Mouse (Mus musculus) lung, postnatal 0 days (tissue): ENCODE measurements around the gene Pomt1. TPM values are rescaled to one million over a fixed set of nuclear protein-coding genes. Genes with fewer than 3 reads are reported as not detected.

Experiments
- ATAC-seq: fragments of 200-750 bp; cut with Nextera tagmentation; 2 replicates; pipeline ENCODE4 v1.8.0; 2017; ENCODE audit warnings: moderate library complexity
- DNase-seq: peaks from one replicate; pipeline ENCODE4 v3.0.0-alpha.2; 2016; ENCODE audit warnings: low spot score
- H3K27ac ChIP-seq: fragments of 300-500 bp; sonication (generic); 2 replicates; pipeline ENCODE4 v1.5.1; 2014; ENCODE audit warnings: antibody characterized with exemption, mild to moderate bottlenecking, low read length, mixed read lengths
- H3K27me3 ChIP-seq: fragments of 300-500 bp; sonication (generic); replicated peaks from 2 replicates; pipeline ENCODE4 v1.6.1; 2014; ENCODE audit warnings: low read length, mixed read lengths; ENCODE audit not compliant: insufficient read depth
- H3K36me3 ChIP-seq: fragments of 300-500 bp; sonication (generic); 2 replicates; pipeline ENCODE4 v1.6.1; 2014; ENCODE audit warnings: low read length, mixed read lengths; ENCODE audit not compliant: insufficient read depth
- H3K4me1 ChIP-seq: fragments of 300-500 bp; sonication (generic); 2 replicates; pipeline ENCODE4 v1.6.1; 2014; ENCODE audit warnings: antibody characterized with exemption, low read depth, low read length, mixed read lengths; ENCODE audit not compliant: insufficient read depth
- H3K4me2 ChIP-seq: fragments of 300-500 bp; sonication (generic); replicated peaks from 2 replicates; pipeline ENCODE4 v1.6.1; 2014; ENCODE audit warnings: low read depth, mild to moderate bottlenecking, low read length, moderate library complexity, mixed read lengths
- H3K4me3 ChIP-seq: fragments of 300-500 bp; sonication (generic); 2 replicates; pipeline ENCODE4 v1.5.1; 2014; ENCODE audit warnings: low read depth, low read length
- H3K9ac ChIP-seq: fragments of 300-500 bp; sonication (generic); replicated peaks from 2 replicates; pipeline ENCODE4 v1.6.1; 2014; ENCODE audit warnings: low read depth, mild to moderate bottlenecking
- H3K9me3 ChIP-seq: fragments of 300-500 bp; sonication (generic); 2 replicates; pipeline ENCODE4 v1.6.1; 2016; ENCODE audit warnings: low read length, mixed read lengths
- CTCF ChIP-seq: IDR thresholded peaks from 2 replicates; pipeline ENCODE4 v1.5.1; 2016; ENCODE audit warnings: antibody characterized with exemption, mild to moderate bottlenecking
- EP300 ChIP-seq: IDR thresholded peaks from 2 replicates; pipeline ENCODE4 v1.6.1; 2016; ENCODE audit warnings: antibody characterized with exemption, mild to moderate bottlenecking, control low read depth
- WGBS: fragments of 180-500 bp; shearing (Covaris S2); extraction: QIAGEN DNeasy Blood & Tissue Kit; methylation state at CpG from one replicate; pipeline ENCODE4 v1.1.7; 2014; 5-methylcytosine and 5-hydroxymethylcytosine counted together
- polyA plus RNA-seq: library from polyadenylated mRNA; unstranded; fragments of >200 nt; fragmentation: Nextera tagmentation; extraction: Ambion mirVana; gene quantifications from 2 replicates; pipeline ENCODE4 v1.2.1, GENCODE M21; 2015

Pomt1 gene
- polyA plus RNA-seq, 1 experiment from 2014 or later, result 9.2 TPM

DNA sequence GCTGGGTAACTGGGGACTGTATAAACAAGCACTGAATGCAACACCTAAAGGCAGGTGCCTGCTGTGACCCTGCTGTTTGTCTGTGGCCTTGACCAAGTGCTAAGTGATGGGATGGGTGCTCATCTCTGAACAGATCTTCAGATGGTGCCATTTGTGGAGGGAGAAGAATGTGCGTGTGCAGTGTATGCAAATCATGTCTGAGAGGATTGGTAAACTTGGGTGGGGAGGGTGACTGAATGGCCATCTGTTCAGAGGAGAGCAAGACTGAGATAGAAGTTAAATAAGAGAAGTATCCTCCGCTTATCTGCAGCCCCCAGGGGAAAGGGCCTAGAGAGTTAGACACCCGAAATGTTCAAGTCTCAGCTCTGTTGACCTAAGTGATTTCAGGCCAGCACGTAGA is 63.1 kb downstream of the Pomt1 start:
- peaks cover 52% of the 10 kb centered on the region for H3K36me3 ChIP-seq
- H3K9ac ChIP-seq, result no peak overlapping the region
- 81% methylated on average over 4 of the region's 4 CpGs for WGBS
- H3K4me2 ChIP-seq, result no peak overlapping the region
- TF ChIP-seq CTCF, result no peak
- no peak for TF ChIP-seq EP300
- no peaks in the 10 kb centered on the region for H3K4me1 ChIP-seq
- ATAC-seq, result no peak
- no peaks in the 10 kb centered on the region for H3K27me3 ChIP-seq
- no peak overlapping the region for H3K4me3 ChIP-seq
- no peak overlapping the region for H3K27ac ChIP-seq
- no peaks in the 10 kb centered on the region for H3K9me3 ChIP-seq
- no peak for DNase-seq

DNA sequence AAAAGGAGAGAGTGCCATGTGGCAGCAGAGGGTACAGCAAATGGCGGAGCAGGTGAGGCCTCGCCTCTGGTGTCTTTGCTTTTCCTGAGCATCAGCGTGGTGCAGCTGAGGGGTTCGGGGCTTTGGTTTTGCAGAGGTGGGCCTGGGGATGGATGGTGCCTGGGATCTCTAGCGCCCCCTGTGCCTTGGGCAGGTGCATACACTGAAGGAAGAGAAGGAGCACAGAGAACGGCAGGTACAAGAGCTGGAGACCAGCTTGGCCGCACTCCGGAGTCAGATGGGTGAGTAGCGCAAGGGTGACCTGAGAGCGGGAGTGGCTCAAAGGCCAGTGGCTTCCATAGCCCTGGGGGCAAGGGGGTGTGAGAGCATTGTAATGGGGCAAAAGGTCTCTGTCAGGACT is 66.6 kb downstream of the Pomt1 start:
- ATAC-seq (no peak), DNase-seq (no peak)
- H3K4me3 ChIP-seq, result no peak overlapping the region
- H3K27ac ChIP-seq, result no peak overlapping the region
- H3K9me3 ChIP-seq, result no peaks in the 10 kb centered on the region
- WGBS, result 92% methylated on average over 10 of the region's 10 CpGs
- TF ChIP-seq CTCF (peak; percentile 43), EP300 (no peak)
- H3K9ac ChIP-seq, result no peak overlapping the region
- no peaks in the 10 kb centered on the region for H3K27me3 ChIP-seq
- no peak overlapping the region for H3K4me2 ChIP-seq
- peaks cover 72% of the 10 kb centered on the region for H3K36me3 ChIP-seq
- H3K4me1 ChIP-seq, result no peaks in the 10 kb centered on the region

DNA sequence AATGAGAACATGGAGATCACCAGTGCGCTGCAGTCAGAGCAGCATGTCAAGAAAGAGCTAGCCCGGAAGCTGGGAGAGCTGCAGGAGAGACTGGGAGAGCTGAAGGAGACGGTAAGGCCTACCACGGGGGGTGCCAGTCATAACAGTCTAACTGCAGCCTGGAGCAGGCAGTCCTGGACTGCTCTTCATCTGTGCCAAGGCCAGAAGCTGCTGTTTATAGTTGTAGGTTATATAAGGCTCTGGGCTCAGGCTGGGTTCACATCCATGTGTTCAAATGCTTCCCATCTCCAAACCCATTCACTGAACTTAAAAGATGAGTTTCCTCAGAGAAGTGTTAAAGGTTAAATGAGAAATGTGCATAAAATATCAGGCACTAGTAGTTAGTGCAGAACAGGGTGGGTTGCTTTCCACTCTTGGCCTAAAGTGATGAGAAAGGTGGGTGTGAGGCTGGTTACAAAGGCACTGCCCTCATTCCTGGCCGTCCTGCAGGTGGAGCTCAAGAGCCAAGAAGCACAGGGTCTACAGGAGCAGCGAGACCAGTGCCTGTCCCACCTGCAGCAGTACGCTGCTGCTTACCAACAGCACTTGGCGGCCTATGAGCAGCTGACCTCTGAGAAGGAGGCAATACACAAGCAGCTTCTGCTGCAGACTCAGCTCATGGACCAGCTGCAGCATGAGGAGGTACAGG is 67.9 kb downstream of the Pomt1 start:
- H3K4me3 ChIP-seq, result no peak overlapping the region
- no peaks in the 10 kb centered on the region for H3K4me1 ChIP-seq
- H3K27me3 ChIP-seq, result no peaks in the 10 kb centered on the region
- ATAC-seq (peak; percentile 68), DNase-seq (no peak)
- 56% methylated on average over 8 of the region's 8 CpGs for WGBS
- no peak overlapping the region for H3K9ac ChIP-seq
- no peak overlapping the region for H3K27ac ChIP-seq
- no peaks in the 10 kb centered on the region for H3K9me3 ChIP-seq
- no peak overlapping the region for H3K4me2 ChIP-seq
- TF ChIP-seq EP300, result no peak
- TF ChIP-seq CTCF, result peak; percentile 86
- H3K36me3 ChIP-seq, result peaks cover 60% of the 10 kb centered on the region

Other genes with a start within 250 kb of the Pomt1 start
- gene Fam78a, start 151.7 kb upstream of the Pomt1 start, polyA plus RNA-seq, result 2.5 TPM in 2 replicates
- gene Plpp7, start 141.1 kb upstream of the Pomt1 start, polyA plus RNA-seq, result 2.4 and 2.5 TPM in 2 replicates
- gene Prrc2b, start 85.5 kb upstream of the Pomt1 start, polyA plus RNA-seq, result 21.2 and 24.6 TPM in 2 replicates
- gene Uck1, start 23.6 kb downstream of the Pomt1 start, polyA plus RNA-seq, result 50.9 and 57.7 TPM in 2 replicates
- gene Golga2, start 50.8 kb downstream of the Pomt1 start, polyA plus RNA-seq, result 20.0 and 21.9 TPM in 2 replicates
- 290 and 299 TPM in 2 replicates for gene Swi5, start 51.5 kb downstream of the Pomt1 start, polyA plus RNA-seq
- gene Ciz1, start 115.7 kb downstream of the Pomt1 start, polyA plus RNA-seq, result 20.1 and 20.4 TPM in 2 replicates
- 5.0 and 5.1 TPM in 2 replicates for gene Dnm1, start 116.7 kb downstream of the Pomt1 start, polyA plus RNA-seq
- gene 1110008P14Rik, start 145.3 kb downstream of the Pomt1 start, polyA plus RNA-seq, result 73.4 and 78.1 TPM in 2 replicates
- gene Lcn2, start 151.7 kb downstream of the Pomt1 start, polyA plus RNA-seq, result 223 and 355 TPM in 2 replicates
- gene Ptges2, start 159.3 kb downstream of the Pomt1 start, polyA plus RNA-seq, result 21.8 and 22.9 TPM in 2 replicates
- 4.1 and 4.6 TPM in 2 replicates for gene Naif1, start 213.9 kb downstream of the Pomt1 start, polyA plus RNA-seq
- gene Slc25a25, start 214.9 kb downstream of the Pomt1 start, polyA plus RNA-seq, result 16.7 and 21.5 TPM in 2 replicates